Mouse (Mus musculus) ES-E14 (cell line): ENCODE results near the gene Nfib. TPM values are rescaled to one million over a fixed set of nuclear protein-coding genes. Genes with fewer than 3 reads are reported as not detected.

Experiments used
- DNase-seq: peaks from one replicate; pipeline ENCODE4 v3.0.0-alpha.2; 2013; ENCODE audit warnings: low read depth, low spot score
- H3K27ac ChIP-seq: 2 replicates; pipeline ENCODE4 v1.5.1; 2012; ENCODE audit warnings: low read depth, mild to moderate bottlenecking, low read length, moderate library complexity, mixed read lengths; ENCODE audit not compliant: poor library complexity, insufficient read depth, severe bottlenecking
- H3K36me3 ChIP-seq: 2 replicates; pipeline ENCODE4 v1.6.1; 2012; ENCODE audit warnings: mild to moderate bottlenecking, low read length, moderate library complexity, mixed read lengths; ENCODE audit not compliant: control insufficient read depth, poor library complexity, insufficient read depth, severe bottlenecking
- H3K4me1 ChIP-seq, 2 experiments: fragments of 150-350 bp in 1 of 2; sonication (generic) in 1 of 2; 2 replicates each; pipeline ENCODE4 v1.6.1; 2012; ENCODE audit warnings: low read length in 2 of 2, mild to moderate bottlenecking in 1 of 2, mixed read lengths in 1 of 2; ENCODE audit not compliant: control insufficient read depth in 2 of 2, insufficient read depth in 2 of 2, poor library complexity in 1 of 2
- H3K4me3 ChIP-seq, 2 experiments: fragments of 150-350 bp in 1 of 2; sonication (generic) in 1 of 2; 2 replicates each; pipeline ENCODE4 v1.5.1; 2012; ENCODE audit warnings: low read length in 2 of 2, low read depth in 1 of 2, mild to moderate bottlenecking in 1 of 2, mixed read lengths in 1 of 2; ENCODE audit not compliant: insufficient read depth in 1 of 2, poor library complexity in 1 of 2, severe bottlenecking in 1 of 2
- H3K9ac ChIP-seq: 2 replicates; pipeline ENCODE4 v1.6.1; 2012; ENCODE audit warnings: low read depth, mild to moderate bottlenecking, low read length, mixed read lengths; ENCODE audit not compliant: poor library complexity, insufficient read depth, severe bottlenecking
- H3K9me3 ChIP-seq: fragments of 150-350 bp; sonication (generic); 2 replicates; pipeline ENCODE4 v1.6.1; 2012; ENCODE audit warnings: low read depth, mild to moderate bottlenecking, low read length; ENCODE audit not compliant: control insufficient read depth, insufficient read depth
- CHD2 ChIP-seq: IDR thresholded peaks from 2 replicates; pipeline ENCODE4 v1.6.1; 2014; ENCODE audit warnings: mild to moderate bottlenecking, low read depth, low read length, inconsistent platforms
- HCFC1 ChIP-seq: IDR thresholded peaks from 2 replicates; pipeline ENCODE4 v1.6.1; 2012; ENCODE audit warnings: low read length, inconsistent platforms, borderline replicate concordance; ENCODE audit not compliant: insufficient read depth
- MAFK ChIP-seq: IDR thresholded peaks from 2 replicates; pipeline ENCODE4 v1.6.1; 2014; ENCODE audit warnings: mild to moderate bottlenecking, low read depth, low read length, inconsistent platforms; ENCODE audit not compliant: insufficient read depth
- ZC3H11A ChIP-seq: IDR thresholded peaks from 2 replicates; pipeline ENCODE4 v1.6.1; 2012; ENCODE audit warnings: low read depth, mild to moderate bottlenecking, inconsistent platforms, low read length, borderline replicate concordance
- ZNF384 ChIP-seq: IDR thresholded peaks from 2 replicates; pipeline ENCODE4 v1.6.1; 2012; ENCODE audit warnings: low read depth, low read length, inconsistent platforms
- in situ Hi-C, 2 experiments: fragments of 600-800 bp; cut with MboI; formaldehyde crosslinking; loops; one replicate each; pipeline ENCODE4 v1.15.1; 2025; ENCODE audit warnings: low sequenced_read_pairs in 2 of 2, inconsistent platforms in 1 of 2; ENCODE audit not compliant: unreplicated experiment in 2 of 2
- total RNA-seq: library from RNA; depleted of rRNA; stranded (reverse); fragments of 300-350 nt; gene quantifications from 2 replicates; pipeline ENCODE4 v1.2.3, GENCODE M21; 2012

Gene Nfib
- total RNA-seq, 1 experiment, result 8.9 TPM

GRCm38 (mm10) chr4:82321008-82321407 is 384.5 kb downstream of the Nfib start:
- Histone ChIP-seq H3K36me3 (peaks cover 2% of the 10 kb centered on the region; the same call in 1 of the 2 replicates), H3K9me3 (no peaks in the 10 kb centered on the region), H3K4me1 (no peaks in the 10 kb centered on the region), H3K9ac (no peak overlapping the region), H3K4me3 (no peak overlapping the region), H3K27ac (no peak overlapping the region)
- TF ChIP-seq ZC3H11A (no peak), ZNF384 (no peak), CHD2 (no peak), HCFC1 (no peak), MAFK (no peak)
- in situ Hi-C loops, result no loop called here
- DNase-seq, result no peak

- no peak for DNase-seq
- in situ Hi-C loops, result no loop called here
- H3K4me1 ChIP-seq, result no peaks in the 10 kb centered on the region
- no peaks in the 10 kb centered on the region for H3K9me3 ChIP-seq
- no peak overlapping the region for H3K9ac ChIP-seq
- no peak for TF ChIP-seq ZC3H11A
- no peak for TF ChIP-seq ZNF384
- no peak for TF ChIP-seq CHD2
- no peak for TF ChIP-seq MAFK
- no peak for TF ChIP-seq HCFC1
- peaks cover 2% of the 10 kb centered on the region; the same call in 1 of the 2 replicates for H3K36me3 ChIP-seq
- no peak overlapping the region for H3K27ac ChIP-seq
- no peak overlapping the region for H3K4me3 ChIP-seq
Measured at GRCm38 (mm10) chr4:82319388-82319787, 386.2 kb downstream of the Nfib start.

- H3K36me3 ChIP-seq, result no peaks in the 10 kb centered on the region
- no peak for DNase-seq
- no peak overlapping the region for H3K27ac ChIP-seq
- in situ Hi-C loops, result no loop called here
- H3K4me3 ChIP-seq, result no peak overlapping the region
- H3K9ac ChIP-seq, result no peak overlapping the region
- H3K9me3 ChIP-seq, result no peaks in the 10 kb centered on the region
- H3K4me1 ChIP-seq, result no peaks in the 10 kb centered on the region
- TF ChIP-seq ZNF384 (no peak), MAFK (no peak)
Measured at GRCm38 (mm10) chr4:82316168-82316567, 389.4 kb downstream of the Nfib start.

- no peak for DNase-seq
- no peak overlapping the region for H3K4me3 ChIP-seq
- H3K36me3 ChIP-seq, result no peaks in the 10 kb centered on the region
- in situ Hi-C loops, result no loop called here
- H3K27ac ChIP-seq, result no peak overlapping the region
- no peaks in the 10 kb centered on the region for H3K4me1 ChIP-seq
- no peak overlapping the region for H3K9ac ChIP-seq
- TF ChIP-seq HCFC1, result no peak
- no peak for TF ChIP-seq ZNF384
- no peak for TF ChIP-seq ZC3H11A
- TF ChIP-seq MAFK, result no peak
- no peak for TF ChIP-seq CHD2
- no peaks in the 10 kb centered on the region for H3K9me3 ChIP-seq
Measured at GRCm38 (mm10) chr4:82315710-82316109, 389.8 kb downstream of the Nfib start.

- in situ Hi-C loops, result no loop called here
- no peak overlapping the region for H3K4me3 ChIP-seq
- TF ChIP-seq HCFC1 (no peak), MAFK (no peak), ZC3H11A (no peak), CHD2 (no peak), ZNF384 (no peak)
- no peak for DNase-seq
- no peaks in the 10 kb centered on the region for H3K9me3 ChIP-seq
- H3K27ac ChIP-seq, result no peak overlapping the region
- no peaks in the 10 kb centered on the region for H3K4me1 ChIP-seq
- H3K9ac ChIP-seq, result no peak overlapping the region
- no peaks in the 10 kb centered on the region for H3K36me3 ChIP-seq
Measured at GRCm38 (mm10) chr4:82310924-82311734, 394.4 kb downstream of the Nfib start.
